Mouse (Mus musculus) kidney, adult 2 months (tissue): ENCODE data around the gene Zcchc7.

Experiments used
- CTCF ChIP-seq: fragments of 200-500 bp; conservative IDR thresholded peaks from 2 replicates; pipeline ENCODE4 v1.5.1; 2011; ENCODE audit warnings: low read depth, mild to moderate bottlenecking, control low read depth, low read length, moderate library complexity, mixed read lengths; ENCODE audit not compliant: insufficient read depth, insufficient read length
- POLR2A ChIP-seq: fragments of 200-500 bp; IDR thresholded peaks from one replicate; pipeline ENCODE4 v1.6.1; 2011; ENCODE audit warnings: low read depth, low read length, control low read depth

GRCm38 (mm10) chr4:44922466-44923128 lies 166.9 kb downstream of the Zcchc7 start:
- no peak for TF ChIP-seq CTCF
- TF ChIP-seq POLR2A, result no peak
